Mouse (Mus musculus) embryo, embryonic 9.5 days (tissue): ENCODE measurements around the gene Mcm3ap.

Source experiments
- DNase-seq: peaks from one replicate; pipeline ENCODE4 v3.0.0-alpha.2; 2017; ENCODE audit errors: extremely low spot score

Gene Mcm3ap

GRCm38 (mm10) chr10:76495501-76495900 is 26.8 kb downstream of the Mcm3ap start:
- DNase-seq = no peak

- no peak for DNase-seq
Measured at GRCm38 (mm10) chr10:76496366-76496765, 27.6 kb downstream of the Mcm3ap start.

- DNase-seq = no peak
Measured at GRCm38 (mm10) chr10:76497522-76497921, 28.8 kb downstream of the Mcm3ap start.

- no peak for DNase-seq
Measured at GRCm38 (mm10) chr10:76504271-76504943, 35.7 kb downstream of the Mcm3ap start.

- DNase-seq = no peak
Measured at GRCm38 (mm10) chr10:76505865-76506264, 37.1 kb downstream of the Mcm3ap start.

GRCm38 (mm10) chr10:76512965-76513583 is 44.3 kb downstream of the Mcm3ap start:
- DNase-seq = peak; percentile 68

- no peak for DNase-seq
Measured at GRCm38 (mm10) chr10:76530922-76531321, 62.2 kb downstream of the Mcm3ap start.

- peak; percentile 97 for DNase-seq
Measured at GRCm38 (mm10) chr10:76531375-76531774, 62.6 kb downstream of the Mcm3ap start, which contains the start of gene Lss. Gene Lss, plus strand, starts transcription at chr10:76531588.

- DNase-seq = no peak
Measured at GRCm38 (mm10) chr10:76531828-76532227, 63.1 kb downstream of the Mcm3ap start.

GRCm38 (mm10) chr10:76535526-76535925 is 66.8 kb downstream of the Mcm3ap start:
- DNase-seq = no peak

- DNase-seq = no peak
Measured at GRCm38 (mm10) chr10:76537619-76538018, 68.9 kb downstream of the Mcm3ap start.

GRCm38 (mm10) chr10:76541336-76542085 is 72.8 kb downstream of the Mcm3ap start:
- no peak for DNase-seq

- no peak for DNase-seq
Measured at GRCm38 (mm10) chr10:76542636-76543375, 74.1 kb downstream of the Mcm3ap start.

- no peak for DNase-seq
Measured at GRCm38 (mm10) chr10:76546566-76546965, 77.8 kb downstream of the Mcm3ap start.

GRCm38 (mm10) chr10:76548218-76548617 is 79.5 kb downstream of the Mcm3ap start:
- no peak for DNase-seq

- no peak for DNase-seq
Measured at GRCm38 (mm10) chr10:76550458-76550857, 81.7 kb downstream of the Mcm3ap start.

GRCm38 (mm10) chr10:76551556-76551955 is 82.8 kb downstream of the Mcm3ap start:
- no peak for DNase-seq

- DNase-seq = no peak
Measured at GRCm38 (mm10) chr10:76554061-76554460, 85.3 kb downstream of the Mcm3ap start.

- no peak for DNase-seq
Measured at GRCm38 (mm10) chr10:76561972-76562371, 93.2 kb downstream of the Mcm3ap start, which contains the start of gene Spatc1l. Gene Spatc1l, plus strand, starts transcription at chr10:76562272.
